Mouse (Mus musculus) left cerebral cortex, postnatal 36 days (tissue): ENCODE measurements at regions not wholly inside any gene's neighbourhood (a gene's known extent, or its start where the extent isn't known, plus 50 kb on each side); places are given as distances from the start of the nearest gene placed in this dataset.

Experiments
- DNase-seq, 2 experiments: peaks; one replicate each; pipeline ENCODE4 v3.0.0; 2021 to 2022; ENCODE audit warnings: low spot score in 2 of 2, mixed read lengths in 1 of 2
- intact Hi-C: fragments of 180-260 bp; cut with DNase I; formaldehyde crosslinking; loops from one replicate; pipeline ENCODE4 v1.15.1; 2025

GRCm38 (mm10) chr10:95040258-95040895 is 95.7 kb upstream of the Plxnc1 start:
- DNase-seq: no peak
- intact Hi-C loops: no loop called here

GRCm38 (mm10) chr10:95036043-95036697 is 91.5 kb upstream of the Plxnc1 start:
- intact Hi-C loops: no loop called here
- no peak for DNase-seq

- intact Hi-C loops: no loop called here
- peak; percentile 23 to 57 for DNase-seq
These were observed 90.7 kb upstream of the Plxnc1 start for GRCm38 (mm10) chr10:95035371-95035770.

- intact Hi-C loops: no loop called here
- DNase-seq: no peak
These were observed 89.9 kb upstream of the Plxnc1 start for GRCm38 (mm10) chr10:95034566-95034965.

GRCm38 (mm10) chr10:95032760-95033716 is 88.4 kb upstream of the Plxnc1 start:
- DNase-seq: peak in 1 of 2 experiments; percentile 14
- intact Hi-C loops: no loop called here

- intact Hi-C loops: no loop called here
- no peak for DNase-seq
These were observed 86.7 kb upstream of the Plxnc1 start for GRCm38 (mm10) chr10:95031371-95031770.

- intact Hi-C loops: no loop called here
- no peak for DNase-seq
These were observed 86.2 kb upstream of the Plxnc1 start for GRCm38 (mm10) chr10:95030801-95031200.

- DNase-seq: no peak
- intact Hi-C loops: no loop called here
These were observed 84.9 kb upstream of the Plxnc1 start for GRCm38 (mm10) chr10:95029554-95029953.

GRCm38 (mm10) chr10:95025569-95026327 is 81.1 kb upstream of the Plxnc1 start:
- no peak for DNase-seq
- intact Hi-C loops: no loop called here

GRCm38 (mm10) chr10:95021209-95021608 is 76.6 kb upstream of the Plxnc1 start:
- intact Hi-C loops: no loop called here
- DNase-seq: no peak

- intact Hi-C loops: no loop called here
- DNase-seq: no peak
These were observed 72.3 kb upstream of the Plxnc1 start for GRCm38 (mm10) chr10:95016896-95017295.

GRCm38 (mm10) chr10:95015298-95015951 is 70.8 kb upstream of the Plxnc1 start:
- intact Hi-C loops: no loop called here
- DNase-seq: no peak

- intact Hi-C loops: no loop called here
- no peak for DNase-seq
These were observed 69.3 kb upstream of the Plxnc1 start for GRCm38 (mm10) chr10:95013946-95014345.

- no peak for DNase-seq
- intact Hi-C loops: no loop called here
These were observed 68.7 kb upstream of the Plxnc1 start for GRCm38 (mm10) chr10:95013213-95013915.

- no peak for DNase-seq
- intact Hi-C loops: no loop called here
These were observed 65.7 kb upstream of the Plxnc1 start for GRCm38 (mm10) chr10:95010333-95010732.

GRCm38 (mm10) chr10:95009081-95009480 is 64.4 kb upstream of the Plxnc1 start:
- no peak for DNase-seq
- intact Hi-C loops: no loop called here

GRCm38 (mm10) chr10:95004065-95004763 is 59.6 kb upstream of the Plxnc1 start:
- intact Hi-C loops: no loop called here

GRCm38 (mm10) chr10:95003621-95004020 is 59.0 kb upstream of the Plxnc1 start:
- intact Hi-C loops: no loop called here
- DNase-seq: no peak

More at GRCm38 (mm10) chr10:95004065-95004763, 59.6 kb upstream of the Plxnc1 start:
- DNase-seq: no peak
